Mouse (Mus musculus): ENCODE data around the gene Desi1.

DNA sequence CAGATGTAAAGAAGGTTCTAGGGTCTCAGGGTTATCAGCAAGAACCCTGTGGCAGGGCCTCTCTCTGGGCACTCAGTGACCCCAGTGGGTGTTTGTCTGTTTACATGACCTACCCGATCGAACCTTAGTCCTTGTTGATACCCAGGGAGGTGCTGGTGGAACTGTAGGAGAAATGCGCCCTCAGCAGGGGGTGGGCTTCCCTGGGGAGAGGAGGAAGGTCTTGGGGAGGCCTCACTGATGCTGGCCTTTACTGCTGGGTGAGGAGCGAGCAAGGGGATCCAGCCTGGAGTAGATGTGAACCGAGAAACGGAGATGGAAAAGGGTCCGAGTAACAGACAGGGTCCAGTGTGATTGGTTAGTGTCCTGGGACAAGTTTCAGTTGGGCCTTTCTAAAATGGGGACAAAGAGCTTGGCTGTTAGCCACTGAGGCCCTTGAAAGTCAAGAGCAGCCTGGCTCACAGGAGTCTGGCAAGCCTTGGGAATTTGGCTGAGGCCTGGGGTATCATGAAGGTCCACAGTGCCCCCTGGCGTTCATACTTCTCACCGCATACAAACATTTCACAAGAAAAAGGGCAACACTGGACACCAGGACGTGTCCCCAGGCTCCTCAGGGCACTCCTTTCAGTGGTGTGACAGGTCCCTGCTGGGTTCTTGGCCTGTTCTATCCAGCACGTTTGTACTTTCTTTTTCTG is 44.1 kb downstream of the Desi1 start:
- TF ChIP-seq TCF12 (IDR thresholded peaks at IDR 0.05; ENCODE audit: insufficient read depth, poor library complexity, severe bottlenecking), result no peak
- no peak for TF ChIP-seq POLR2A (IDR thresholded peaks at IDR 0.05; ENCODE audit: insufficient read length, low read depth)
- no peak for TF ChIP-seq REST (IDR thresholded peaks at IDR 0.05; ENCODE audit: insufficient read depth, insufficient read length)

Measured in myocyte (in vitro differentiated cells).